Mouse (Mus musculus) stomach, embryonic 14.5 days (tissue): Measurements from ENCODE around the gene Ext2. TPM values are rescaled to one million over a fixed set of nuclear protein-coding genes. Genes with fewer than 3 reads are reported as not detected.

Experiments used
- ATAC-seq: fragments of 200-750 bp; cut with Nextera tagmentation; 2 replicates; pipeline ENCODE4 v1.8.0; 2017; ENCODE audit warnings: low read depth, moderate TSS enrichment; ENCODE audit not compliant: insufficient number of reproducible peaks, insufficient read depth, low FRiP score
- H3K27ac ChIP-seq: fragments of 300-500 bp; sonication (generic); 2 replicates; pipeline ENCODE4 v1.5.1; 2014; ENCODE audit warnings: mild to moderate bottlenecking, low read length, moderate library complexity, mixed read lengths
- H3K27me3 ChIP-seq: fragments of 300-500 bp; sonication (generic); 2 replicates; pipeline ENCODE4 v1.6.1; 2014; ENCODE audit warnings: low read length, control low read depth, mixed read lengths; ENCODE audit not compliant: control insufficient read depth, insufficient read depth
- H3K36me3 ChIP-seq: fragments of 300-500 bp; sonication (generic); 2 replicates; pipeline ENCODE4 v1.6.1; 2014; ENCODE audit warnings: mild to moderate bottlenecking, control low read depth, low read length, moderate library complexity, mixed read lengths; ENCODE audit not compliant: control insufficient read depth, insufficient read depth
- H3K4me1 ChIP-seq: fragments of 300-500 bp; sonication (generic); 2 replicates; pipeline ENCODE4 v1.6.1; 2014; ENCODE audit warnings: low read length, control low read depth, mixed read lengths; ENCODE audit not compliant: control insufficient read depth, insufficient read depth
- H3K4me2 ChIP-seq: fragments of 300-500 bp; sonication (generic); replicated peaks from 2 replicates; pipeline ENCODE4 v1.6.1; 2014; ENCODE audit warnings: low read depth, low read length, control low read depth
- H3K4me3 ChIP-seq: fragments of 300-500 bp; sonication (generic); 2 replicates; pipeline ENCODE4 v1.5.1; 2014; ENCODE audit warnings: low read depth, low read length, control low read depth
- H3K9ac ChIP-seq: fragments of 300-500 bp; sonication (generic); replicated peaks from 2 replicates; pipeline ENCODE4 v1.6.1; 2014; ENCODE audit warnings: low read depth, mild to moderate bottlenecking, control low read depth, low read length, moderate library complexity, mixed read lengths
- H3K9me3 ChIP-seq: fragments of 300-500 bp; sonication (generic); 2 replicates; pipeline ENCODE4 v1.6.1; 2016; ENCODE audit warnings: low read depth, low read length, control low read depth; ENCODE audit not compliant: control insufficient read depth
- WGBS: fragments of 180-500 bp; shearing (Covaris S2); extraction: QIAGEN DNeasy Blood & Tissue Kit; methylation state at CpG from one replicate; pipeline ENCODE4 v1.1.7; 2014; 5-methylcytosine and 5-hydroxymethylcytosine counted together
- polyA plus RNA-seq: library from polyadenylated mRNA; unstranded; fragments of >200 nt; fragmentation: Nextera tagmentation; extraction: Ambion mirVana; gene quantifications from 2 replicates; pipeline ENCODE4 v1.2.1, GENCODE M21; 2014

The Ext2 gene
- polyA plus RNA-seq, 1 experiment from 2014 or later, result 113 TPM

DNA sequence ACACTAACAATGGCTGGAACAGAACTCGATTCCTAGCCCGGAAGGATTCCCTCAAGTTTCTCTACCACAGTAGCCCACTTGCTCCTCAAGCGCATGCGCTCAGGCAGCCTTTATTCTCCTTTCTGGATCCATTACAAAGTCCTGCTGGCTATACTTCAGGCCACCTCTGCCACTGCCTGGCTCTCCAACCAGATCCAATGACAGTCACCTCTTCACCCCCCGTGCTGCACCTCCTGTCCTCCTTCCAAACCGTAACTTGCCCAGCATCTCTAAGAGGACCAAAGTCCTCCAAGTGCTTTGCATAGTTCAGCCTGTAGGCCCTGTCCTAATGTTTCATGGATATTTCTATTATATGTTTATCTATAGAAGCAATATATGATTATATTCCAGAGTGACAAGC lies 113.1 kb downstream of the Ext2 start:
- Histone ChIP-seq H3K9ac (no peak overlapping the region), H3K27me3 (no peaks in the 10 kb centered on the region), H3K4me1 (no peaks in the 10 kb centered on the region), H3K4me2 (no peak overlapping the region), H3K27ac (no peak overlapping the region), H3K4me3 (no peak overlapping the region), H3K9me3 (no peaks in the 10 kb centered on the region), H3K36me3 (no peaks in the 10 kb centered on the region)
- 97% methylated on average over 6 of the region's 6 CpGs for WGBS
- ATAC-seq, result no peak

- no peaks in the 10 kb centered on the region for H3K36me3 ChIP-seq
- H3K4me1 ChIP-seq, result 0 out of 2 replicates have a peak, but pooled peaks cover 12% of the 10 kb centered on the region
- whole genome bisulfite sequencing, result 80% methylated on average over 3 of the region's 3 CpGs
- H3K27me3 ChIP-seq, result no peaks in the 10 kb centered on the region
- no peak overlapping the region for H3K4me3 ChIP-seq
- no peak for ATAC-seq
- no peak overlapping the region for H3K27ac ChIP-seq
- no peak overlapping the region for H3K9ac ChIP-seq
- no peaks in the 10 kb centered on the region for H3K9me3 ChIP-seq
- H3K4me2 ChIP-seq, result no peak overlapping the region
These were observed 115.5 kb downstream of the Ext2 start for GRCm38 (mm10) chr2:93706825-93707224.

DNA sequence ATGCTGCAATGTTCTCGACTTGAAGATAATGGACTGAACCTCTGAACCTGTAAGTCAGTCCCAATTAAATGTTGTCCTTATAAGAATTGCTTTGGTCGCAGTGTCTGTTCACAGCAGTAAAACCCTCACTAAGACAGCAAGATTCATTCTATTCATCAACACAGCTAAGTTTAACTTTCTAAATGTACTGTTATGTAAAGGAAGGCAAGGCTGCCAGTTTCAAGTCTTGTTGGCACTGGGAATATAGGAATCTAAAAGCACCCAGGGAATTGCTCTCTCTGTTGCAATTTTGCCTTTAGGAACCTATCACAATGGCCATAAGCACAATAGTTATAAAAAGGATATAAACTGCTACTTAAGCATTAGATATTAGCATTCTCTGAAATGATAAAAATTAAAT lies 116.0 kb downstream of the Ext2 start:
- H3K27ac ChIP-seq, result no peak overlapping the region
- H3K4me2 ChIP-seq, result no peak overlapping the region
- H3K4me3 ChIP-seq, result no peak overlapping the region
- no peak overlapping the region for H3K9ac ChIP-seq
- WGBS, result 86% methylated on average over 2 of the region's 2 CpGs
- H3K4me1 ChIP-seq, result 0 out of 2 replicates have a peak, but pooled peaks cover 12% of the 10 kb centered on the region
- H3K36me3 ChIP-seq, result no peaks in the 10 kb centered on the region
- no peaks in the 10 kb centered on the region for H3K27me3 ChIP-seq
- H3K9me3 ChIP-seq, result no peaks in the 10 kb centered on the region
- no peak for ATAC-seq

DNA sequence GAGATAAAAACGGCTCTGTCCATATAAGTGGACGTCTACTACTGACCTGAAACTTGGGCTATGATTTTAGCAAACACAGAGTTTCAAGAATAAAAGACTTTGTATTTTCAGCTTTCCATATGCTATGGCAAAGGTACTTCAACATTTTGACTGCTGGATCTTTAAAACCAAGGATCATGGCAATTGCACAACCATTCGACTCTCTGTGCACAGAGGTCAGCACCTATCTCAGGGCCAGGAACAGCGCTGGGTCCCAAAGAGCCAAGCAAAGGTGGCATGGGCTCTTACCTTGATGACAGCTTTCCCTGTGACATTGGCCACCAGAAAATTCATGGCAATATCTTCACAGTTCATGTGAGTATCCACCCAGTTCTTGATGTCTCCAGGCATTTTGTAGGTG lies 118.2 kb downstream of the Ext2 start:
- no peaks in the 10 kb centered on the region for H3K27me3 ChIP-seq
- no peak for ATAC-seq
- 0 out of 2 replicates have a peak, but pooled peaks cover 12% of the 10 kb centered on the region for H3K4me1 ChIP-seq
- H3K4me2 ChIP-seq, result no peak overlapping the region
- H3K36me3 ChIP-seq, result no peaks in the 10 kb centered on the region
- 82% methylated on average over 4 of the region's 4 CpGs for WGBS
- H3K27ac ChIP-seq, result no peak overlapping the region
- H3K9me3 ChIP-seq, result no peaks in the 10 kb centered on the region
- H3K9ac ChIP-seq, result no peak overlapping the region
- no peak overlapping the region for H3K4me3 ChIP-seq

- 66% methylated on average over 19 of the region's 19 CpGs for WGBS
- Histone ChIP-seq H3K4me3 (no peak overlapping the region), H3K27ac (no peak overlapping the region), H3K9me3 (no peaks in the 10 kb centered on the region), H3K27me3 (no peaks in the 10 kb centered on the region), H3K9ac (no peak overlapping the region), H3K4me1 (0 out of 2 replicates have a peak, but pooled peaks cover 12% of the 10 kb centered on the region), H3K4me2 (no peak overlapping the region), H3K36me3 (no peaks in the 10 kb centered on the region)
- ATAC-seq, result no peak
These were observed 119.1 kb downstream of the Ext2 start for GRCm38 (mm10) chr2:93702936-93703926.

GRCm38 (mm10) chr2:93699346-93699745 lies 123.0 kb downstream of the Ext2 start:
- no peak overlapping the region for H3K9ac ChIP-seq
- H3K36me3 ChIP-seq, result no peaks in the 10 kb centered on the region
- WGBS, result 76% methylated on average over 2 of the region's 2 CpGs
- H3K4me2 ChIP-seq, result no peak overlapping the region
- peaks cover 26% of the 10 kb centered on the region for H3K4me1 ChIP-seq
- no peaks in the 10 kb centered on the region for H3K9me3 ChIP-seq
- no peak overlapping the region for H3K27ac ChIP-seq
- no peaks in the 10 kb centered on the region for H3K27me3 ChIP-seq
- no peak overlapping the region for H3K4me3 ChIP-seq
- ATAC-seq, result no peak

DNA sequence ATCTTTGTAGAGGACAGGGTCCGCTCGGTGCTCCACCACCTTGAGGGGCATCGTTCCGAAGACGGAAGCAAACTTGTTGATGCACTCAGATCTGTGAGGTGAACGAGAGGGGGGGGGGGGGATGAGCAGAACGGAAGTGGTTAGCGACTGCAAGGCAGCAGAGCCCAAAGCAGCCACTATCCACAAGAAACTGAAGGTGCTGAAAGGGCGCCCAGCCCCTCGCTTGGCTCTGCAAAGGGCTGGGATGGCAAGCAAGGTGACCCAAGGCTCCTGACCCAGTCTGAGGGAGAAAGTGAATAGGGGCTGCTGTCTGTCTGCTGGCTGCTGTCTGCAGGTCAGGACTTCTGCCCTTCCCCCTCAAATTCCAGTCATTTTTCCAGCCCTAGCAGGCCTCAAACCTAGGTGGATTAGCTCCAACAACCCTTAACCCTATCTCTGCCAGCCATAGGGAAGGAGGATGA lies 126.2 kb downstream of the Ext2 start:
- ATAC-seq, result no peak
- whole genome bisulfite sequencing, result 22% methylated on average over 9 of the region's 10 CpGs

GRCm38 (mm10) chr2:93693101-93693500 lies 129.3 kb downstream of the Ext2 start:
- Histone ChIP-seq H3K4me3 (no peak overlapping the region), H3K27ac (no peak overlapping the region), H3K9me3 (no peaks in the 10 kb centered on the region), H3K9ac (no peak overlapping the region), H3K36me3 (no peaks in the 10 kb centered on the region), H3K4me1 (peaks cover 14% of the 10 kb centered on the region), H3K27me3 (no peaks in the 10 kb centered on the region), H3K4me2 (no peak overlapping the region)
- no peak for ATAC-seq
- WGBS, result 85% methylated on average over 4 of the region's 4 CpGs

More for the DNA sequence above, 126.2 kb downstream of the Ext2 start:
- no peak overlapping the region for H3K9ac ChIP-seq
- H3K36me3 ChIP-seq, result no peaks in the 10 kb centered on the region
- no peaks in the 10 kb centered on the region for H3K27me3 ChIP-seq
- H3K27ac ChIP-seq, result no peak overlapping the region
- H3K4me2 ChIP-seq, result 0 out of 2 replicates have a peak overlapping the region, but pooled peaks have one; percentile 5
- H3K4me3 ChIP-seq, result no peak overlapping the region
- H3K4me1 ChIP-seq, result peaks cover 14% of the 10 kb centered on the region
- no peaks in the 10 kb centered on the region for H3K9me3 ChIP-seq
